Mouse (Mus musculus) stomach, embryonic 15.5 days (tissue): Measurements from ENCODE around the gene Tfb2m. TPM values are rescaled to one million over a fixed set of nuclear protein-coding genes. Genes with fewer than 3 reads are reported as not detected.

Source experiments
- ATAC-seq: fragments of 200-750 bp; cut with Nextera tagmentation; 2 replicates; pipeline ENCODE4 v1.8.0; 2017; ENCODE audit warnings: low read depth, moderate number of reproducible peaks, moderate TSS enrichment; ENCODE audit not compliant: insufficient read depth, low FRiP score
- H3K27ac ChIP-seq: fragments of 300-500 bp; sonication (generic); 2 replicates; pipeline ENCODE4 v1.5.1; 2015; ENCODE audit warnings: mild to moderate bottlenecking, inconsistent platforms
- H3K27me3 ChIP-seq: fragments of 300-500 bp; sonication (generic); replicated peaks from 2 replicates; pipeline ENCODE4 v1.6.1; 2015; ENCODE audit warnings: inconsistent platforms
- H3K36me3 ChIP-seq: fragments of 300-500 bp; sonication (generic); 2 replicates; pipeline ENCODE4 v1.6.1; 2015; ENCODE audit warnings: inconsistent platforms
- H3K4me1 ChIP-seq: fragments of 300-500 bp; sonication (generic); 2 replicates; pipeline ENCODE4 v1.6.1; 2015; ENCODE audit warnings: inconsistent platforms
- H3K4me2 ChIP-seq: fragments of 300-500 bp; sonication (generic); 2 replicates; pipeline ENCODE4 v1.6.1; 2015; ENCODE audit warnings: mild to moderate bottlenecking, inconsistent platforms
- H3K4me3 ChIP-seq: fragments of 300-500 bp; sonication (generic); replicated peaks from 2 replicates; pipeline ENCODE4 v1.5.1; 2015; ENCODE audit warnings: inconsistent platforms
- H3K9ac ChIP-seq: fragments of 300-500 bp; sonication (generic); 2 replicates; pipeline ENCODE4 v1.6.1; 2015; ENCODE audit warnings: inconsistent platforms
- H3K9me3 ChIP-seq: fragments of 300-500 bp; sonication (generic); 2 replicates; pipeline ENCODE4 v1.6.1; 2016; ENCODE audit warnings: inconsistent platforms
- WGBS: fragments of 180-500 bp; shearing (Covaris S2); methylation state at CpG from one replicate; pipeline ENCODE4 v1.1.7; 2015; 5-methylcytosine and 5-hydroxymethylcytosine counted together
- polyA plus RNA-seq: library from polyadenylated mRNA; unstranded; fragments of >200 nt; fragmentation: Nextera tagmentation; extraction: Ambion mirVana; gene quantifications from 2 replicates; pipeline ENCODE4 v1.2.1, GENCODE M21; 2015

The Tfb2m gene
- polyA plus RNA-seq, 1 experiment from 2014 or later, result 26.8 TPM

DNA sequence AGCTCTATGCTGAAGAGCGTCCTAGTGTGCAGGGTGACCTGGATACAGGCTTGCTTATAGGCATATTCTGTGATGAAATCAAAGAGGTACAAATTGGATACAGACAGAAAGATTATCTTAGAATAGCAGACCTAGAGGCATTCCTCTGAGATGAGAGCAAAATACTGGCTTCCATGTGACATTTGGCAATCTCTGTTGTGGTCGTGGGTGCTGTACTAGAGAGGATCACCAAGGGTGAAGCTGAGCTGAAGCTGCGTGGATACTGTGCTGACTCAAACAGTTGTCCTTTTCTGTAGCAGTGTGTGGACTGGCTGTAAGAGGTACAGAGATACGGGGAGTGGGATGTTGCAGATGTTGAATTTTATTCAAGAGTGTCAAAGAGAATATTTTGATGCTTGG lies 7.9 kb upstream of the Tfb2m start:
- Histone ChIP-seq H3K4me1 (0 out of 2 replicates have a peak, but pooled peaks cover 3% of the 10 kb centered on the region), H3K4me3 (no peak overlapping the region), H3K27ac (no peak overlapping the region), H3K9ac (no peak overlapping the region), H3K9me3 (no peaks in the 10 kb centered on the region), H3K4me2 (no peak overlapping the region), H3K27me3 (no peaks in the 10 kb centered on the region), H3K36me3 (no peaks in the 10 kb centered on the region)
- 84% methylated on average over 4 of the region's 4 CpGs for WGBS
- ATAC-seq, result no peak

DNA sequence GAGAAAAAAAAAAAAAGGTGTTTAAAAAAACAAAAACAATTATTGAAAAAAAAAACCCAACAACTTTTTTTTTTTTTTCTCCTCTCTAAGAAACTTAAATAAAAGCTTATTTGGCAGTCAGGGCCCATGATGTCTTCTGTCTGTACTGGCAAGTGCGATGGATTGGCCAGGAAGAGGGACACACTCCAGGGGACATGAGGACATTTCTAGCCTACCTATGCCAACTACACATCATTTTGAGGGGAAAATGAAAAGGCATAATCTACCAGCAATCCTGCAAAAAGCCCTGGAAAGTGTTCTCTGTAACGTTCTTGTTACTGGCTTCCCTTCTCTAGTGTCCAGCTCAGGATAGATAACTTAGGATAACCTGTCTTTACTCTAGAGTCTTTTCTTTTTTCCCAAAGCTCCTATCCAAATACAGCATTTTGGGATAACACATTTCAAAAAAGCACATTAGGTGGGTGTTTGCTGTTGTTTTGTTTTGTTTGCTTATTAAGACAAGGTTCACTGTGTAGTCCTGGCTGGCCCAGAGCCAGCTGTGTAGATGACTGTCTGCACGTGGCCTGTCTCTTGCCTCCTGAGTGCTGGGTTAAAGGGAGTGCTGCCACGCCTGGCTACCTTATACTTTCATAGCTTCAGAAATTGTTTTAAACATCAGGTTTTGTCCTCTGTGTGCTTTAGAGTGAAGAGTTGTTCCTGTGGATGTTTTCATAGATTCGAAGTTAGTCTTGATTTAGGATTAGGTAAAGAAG lies 7.3 kb upstream of the Tfb2m start:
- no peaks in the 10 kb centered on the region for H3K36me3 ChIP-seq
- H3K27me3 ChIP-seq, result no peaks in the 10 kb centered on the region
- H3K4me3 ChIP-seq, result no peak overlapping the region
- WGBS, result 62% methylated on average over 5 of the region's 5 CpGs
- H3K4me2 ChIP-seq, result no peak overlapping the region
- H3K9ac ChIP-seq, result no peak overlapping the region
- H3K9me3 ChIP-seq, result no peaks in the 10 kb centered on the region
- no peak overlapping the region for H3K27ac ChIP-seq
- peaks cover 5% of the 10 kb centered on the region for H3K4me1 ChIP-seq
- ATAC-seq, result no peak

DNA sequence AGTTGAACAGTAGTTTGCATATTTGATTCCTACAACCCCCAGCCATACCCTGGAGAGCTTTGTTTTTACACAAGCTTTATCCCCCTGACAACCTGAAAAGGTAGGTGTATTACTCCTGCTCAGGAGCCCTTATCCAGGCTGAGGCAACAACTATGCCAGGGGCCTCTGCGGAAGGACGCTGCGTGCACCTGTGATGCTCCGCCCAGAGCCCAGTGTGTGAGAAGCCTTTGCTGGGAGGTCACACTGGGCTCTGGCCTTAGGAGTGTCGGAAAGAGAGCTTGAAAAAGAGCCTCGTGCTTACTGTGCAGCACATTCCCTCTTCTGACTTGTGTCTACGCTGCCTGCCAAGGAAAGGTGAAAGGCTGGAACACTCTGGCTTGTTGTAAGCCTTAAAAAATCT lies 6.7 kb upstream of the Tfb2m start:
- H3K4me3 ChIP-seq, result no peak overlapping the region
- H3K36me3 ChIP-seq, result no peaks in the 10 kb centered on the region
- H3K27me3 ChIP-seq, result no peaks in the 10 kb centered on the region
- no peaks in the 10 kb centered on the region for H3K9me3 ChIP-seq
- 37% methylated on average over 7 of the region's 7 CpGs for WGBS
- peaks cover 11% of the 10 kb centered on the region for H3K4me1 ChIP-seq
- no peak overlapping the region for H3K9ac ChIP-seq
- 0 out of 2 replicates have a peak overlapping the region, but pooled peaks have one; percentile 16 for H3K27ac ChIP-seq
- H3K4me2 ChIP-seq, result no peak overlapping the region
- peak; percentile 50; the same call in 1 of the 2 replicates for ATAC-seq

DNA sequence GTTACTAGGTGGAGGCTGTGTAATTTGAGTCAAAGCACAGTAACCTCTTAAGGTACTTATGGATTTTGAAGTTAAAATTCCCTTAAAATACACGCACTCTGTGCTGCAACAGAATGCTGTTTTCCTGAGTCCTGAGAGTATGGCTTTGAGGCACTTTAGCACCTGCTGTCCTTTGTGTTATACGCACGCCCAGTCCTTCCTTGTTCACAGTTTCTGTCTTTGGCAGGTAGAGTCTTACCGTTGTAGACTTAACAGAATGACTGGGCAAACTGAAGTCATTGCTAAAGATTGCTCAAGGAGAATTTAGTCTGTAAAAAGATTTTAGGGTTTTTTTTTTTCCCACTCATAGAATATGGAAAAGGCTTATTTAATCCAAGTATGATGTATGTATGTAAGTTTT lies 5.9 kb upstream of the Tfb2m start:
- Histone ChIP-seq H3K27ac (no peak overlapping the region), H3K9ac (no peak overlapping the region), H3K36me3 (no peaks in the 10 kb centered on the region), H3K9me3 (no peaks in the 10 kb centered on the region), H3K27me3 (no peaks in the 10 kb centered on the region), H3K4me1 (peaks cover 16% of the 10 kb centered on the region), H3K4me2 (no peak overlapping the region), H3K4me3 (no peak overlapping the region)
- 67% methylated on average over 4 of the region's 4 CpGs for WGBS
- ATAC-seq, result no peak

DNA sequence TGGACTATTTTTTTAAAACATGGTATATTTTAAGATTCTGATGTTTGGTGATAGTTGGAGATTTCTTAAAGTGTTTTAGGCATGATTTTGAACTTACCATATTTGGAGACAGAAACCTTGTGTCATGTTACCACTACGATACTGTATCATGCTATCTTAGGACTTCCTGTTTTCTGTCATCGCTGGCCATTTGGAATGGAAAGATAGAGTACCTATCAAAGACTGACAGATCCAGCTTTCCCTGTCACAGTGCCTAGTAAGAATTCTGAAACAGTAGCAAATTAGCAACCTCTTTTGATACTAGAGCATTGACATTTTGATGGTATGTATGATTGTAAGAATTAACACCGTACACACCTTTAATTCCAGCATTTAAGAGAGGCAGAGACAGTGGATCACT lies 5.3 kb upstream of the Tfb2m start:
- H3K4me2 ChIP-seq, result no peak overlapping the region
- no peak overlapping the region for H3K4me3 ChIP-seq
- peaks cover 16% of the 10 kb centered on the region for H3K4me1 ChIP-seq
- no peaks in the 10 kb centered on the region for H3K9me3 ChIP-seq
- no peak overlapping the region for H3K27ac ChIP-seq
- no peak overlapping the region for H3K9ac ChIP-seq
- 76% methylated on average over 3 of the region's 3 CpGs for WGBS
- no peaks in the 10 kb centered on the region for H3K27me3 ChIP-seq
- ATAC-seq, result peak; percentile 45; the same call in 1 of the 2 replicates
- H3K36me3 ChIP-seq, result no peaks in the 10 kb centered on the region

DNA sequence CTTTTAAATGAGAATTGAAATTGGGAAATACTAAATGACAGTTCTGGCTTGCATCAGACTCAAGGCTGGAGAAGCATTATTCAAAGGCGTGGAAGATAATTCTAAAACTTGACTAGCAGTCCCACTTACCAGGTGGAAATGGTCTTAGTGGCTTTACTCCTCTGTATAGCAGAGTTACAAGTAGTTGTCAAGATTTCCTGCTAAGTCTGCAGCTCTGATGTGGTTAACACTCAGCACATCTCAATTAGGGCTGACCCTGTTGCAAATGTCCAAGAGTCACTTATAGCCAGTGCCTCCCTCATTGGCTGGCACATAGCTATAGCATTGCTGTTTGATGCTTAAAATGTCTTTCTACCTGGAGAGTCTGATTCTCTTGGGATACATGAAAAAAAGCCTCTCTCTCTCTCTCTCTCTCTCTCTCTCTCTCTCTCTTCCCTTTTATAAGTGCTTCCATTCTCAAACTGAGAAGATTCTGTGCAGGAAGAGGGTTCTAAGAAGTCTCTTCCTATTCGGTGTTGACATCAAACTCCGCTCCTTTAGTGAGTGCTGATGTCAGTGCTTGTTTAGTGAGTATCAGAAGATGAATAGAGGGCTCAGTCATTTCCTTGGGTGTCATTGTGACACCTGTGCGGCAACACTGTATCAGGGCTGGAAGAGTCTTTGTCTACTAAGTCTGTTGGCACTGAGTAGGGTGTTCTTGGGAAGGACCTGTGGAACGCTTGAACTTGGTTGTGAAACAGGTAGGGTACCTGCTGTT lies 3.1 kb upstream of the Tfb2m start:
- H3K4me2 ChIP-seq, result no peak overlapping the region
- WGBS, result 87% methylated on average over 5 of the region's 5 CpGs
- no peaks in the 10 kb centered on the region for H3K27me3 ChIP-seq
- no peaks in the 10 kb centered on the region for H3K36me3 ChIP-seq
- ATAC-seq, result no peak
- no peak overlapping the region for H3K4me3 ChIP-seq
- H3K9ac ChIP-seq, result no peak overlapping the region
- H3K9me3 ChIP-seq, result no peaks in the 10 kb centered on the region
- H3K27ac ChIP-seq, result no peak overlapping the region
- peaks cover 24% of the 10 kb centered on the region for H3K4me1 ChIP-seq

DNA sequence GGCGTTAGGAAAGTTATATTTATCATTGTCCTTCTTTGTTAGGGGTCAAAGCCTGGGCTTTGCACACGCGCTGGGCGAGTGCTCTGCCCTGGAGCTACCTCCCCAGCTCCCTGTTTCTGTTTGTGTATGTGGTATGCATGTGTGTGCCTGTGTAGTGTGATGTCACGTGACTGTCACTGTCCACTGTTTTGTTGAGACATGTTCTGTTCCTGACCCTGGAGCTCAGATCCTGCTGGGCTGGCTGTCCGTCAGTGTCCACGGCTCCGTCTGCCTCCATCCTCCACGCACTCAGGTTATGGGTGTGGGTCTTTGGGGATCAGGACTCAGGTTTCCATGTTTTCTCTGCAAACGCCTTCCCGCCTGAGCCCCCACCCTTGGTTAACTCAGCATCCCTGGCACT lies 2.2 kb upstream of the Tfb2m start:
- no peaks in the 10 kb centered on the region for H3K9me3 ChIP-seq
- H3K9ac ChIP-seq, result no peak overlapping the region
- ATAC-seq, result no peak
- H3K36me3 ChIP-seq, result no peaks in the 10 kb centered on the region
- no peaks in the 10 kb centered on the region for H3K27me3 ChIP-seq
- peak overlapping the region; percentile 55 for H3K4me2 ChIP-seq
- H3K27ac ChIP-seq, result no peak overlapping the region; the same call in 1 of the 2 replicates
- peaks cover 24% of the 10 kb centered on the region for H3K4me1 ChIP-seq
- H3K4me3 ChIP-seq, result no peak overlapping the region
- WGBS, result 58% methylated on average over 11 of the region's 11 CpGs

DNA sequence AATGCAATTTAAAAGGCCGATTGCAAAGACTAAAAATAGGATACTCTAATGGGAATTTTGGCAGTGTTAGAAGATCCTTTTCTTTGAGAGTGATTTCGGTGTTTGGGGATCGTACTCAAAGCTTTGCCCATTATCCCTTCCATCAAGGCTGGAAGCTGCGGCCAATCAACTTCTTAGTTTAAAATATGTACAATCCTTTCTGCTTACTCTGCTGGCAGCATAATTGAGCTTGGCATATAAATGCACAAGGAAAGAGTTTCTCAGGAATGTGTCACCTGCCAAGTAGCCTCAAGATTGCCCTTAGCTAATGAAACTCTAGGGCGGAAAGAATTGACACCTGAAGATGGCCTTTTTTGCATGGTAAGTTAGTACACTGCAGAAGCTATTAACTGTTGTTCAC lies 1.1 kb upstream of the Tfb2m start:
- Histone ChIP-seq H3K9ac (peak overlapping the region; percentile 86; the same call in 1 of the 2 replicates), H3K27me3 (no peaks in the 10 kb centered on the region), H3K9me3 (no peaks in the 10 kb centered on the region), H3K4me2 (peak overlapping the region; percentile 55), H3K4me3 (peak overlapping the region; percentile 85), H3K36me3 (no peaks in the 10 kb centered on the region), H3K27ac (no peak overlapping the region), H3K4me1 (peaks cover 20% of the 10 kb centered on the region)
- ATAC-seq, result no peak
- WGBS, result 10% methylated on average over 5 of the region's 5 CpGs

DNA sequence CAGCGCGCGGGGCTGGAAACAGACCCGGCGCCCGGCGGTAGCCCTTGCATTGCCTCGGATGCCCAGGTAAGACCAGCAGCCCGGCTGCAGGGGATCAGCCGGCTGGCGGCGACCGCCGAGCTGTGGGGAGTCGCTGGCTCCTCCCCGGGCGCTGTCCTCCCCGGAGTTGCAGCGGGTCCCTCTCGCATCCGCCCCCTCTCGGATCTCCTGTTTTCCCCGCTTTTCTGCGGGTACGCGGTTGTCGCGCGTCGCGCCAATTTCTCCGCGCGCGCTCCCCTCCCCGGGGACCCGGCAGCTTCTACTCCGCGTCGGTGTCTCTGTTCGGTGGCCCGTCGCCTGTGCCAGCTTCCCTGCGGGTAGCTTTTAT lies 467 bp upstream of the Tfb2m start:
- H3K9ac ChIP-seq, result peak overlapping the region; percentile 86
- H3K4me3 ChIP-seq, result peak overlapping the region; percentile 85
- ATAC-seq, result peak; percentile 80
- peak overlapping the region; percentile 95 for H3K27ac ChIP-seq
- 0% methylated on average over 40 of the region's 44 CpGs for WGBS
- H3K36me3 ChIP-seq, result no peaks in the 10 kb centered on the region
- H3K27me3 ChIP-seq, result no peaks in the 10 kb centered on the region
- peak overlapping the region; percentile 55 for H3K4me2 ChIP-seq
- H3K9me3 ChIP-seq, result no peaks in the 10 kb centered on the region
- peaks cover 20% of the 10 kb centered on the region for H3K4me1 ChIP-seq

DNA sequence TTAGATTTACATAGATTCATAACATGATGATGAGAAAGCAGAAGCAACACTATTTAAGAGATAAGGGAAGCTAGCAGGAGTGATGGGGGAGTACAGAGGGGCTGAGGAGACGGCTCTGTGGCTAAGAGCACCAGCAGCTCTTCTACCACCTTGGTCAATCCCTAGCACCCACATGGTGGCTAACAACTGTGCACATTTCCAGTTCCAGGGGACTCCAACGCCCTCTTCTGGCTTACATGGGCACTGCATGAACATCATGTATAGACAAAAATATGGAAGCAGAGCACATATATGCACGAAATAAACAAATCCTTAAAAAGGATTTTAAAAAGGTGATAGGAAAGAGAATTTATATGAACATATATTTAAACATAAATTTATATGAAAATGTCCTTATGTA lies 4.6 kb downstream of the Tfb2m start:
- Histone ChIP-seq H3K4me2 (no peak overlapping the region), H3K9ac (no peak overlapping the region), H3K27ac (no peak overlapping the region), H3K36me3 (no peaks in the 10 kb centered on the region; the same call in 1 of the 2 replicates), H3K9me3 (no peaks in the 10 kb centered on the region), H3K4me1 (0 out of 2 replicates have a peak, but pooled peaks cover 8% of the 10 kb centered on the region), H3K4me3 (no peak overlapping the region), H3K27me3 (no peaks in the 10 kb centered on the region)
- no peak for ATAC-seq
- WGBS, result 62% methylated on average over 3 of the region's 3 CpGs

DNA sequence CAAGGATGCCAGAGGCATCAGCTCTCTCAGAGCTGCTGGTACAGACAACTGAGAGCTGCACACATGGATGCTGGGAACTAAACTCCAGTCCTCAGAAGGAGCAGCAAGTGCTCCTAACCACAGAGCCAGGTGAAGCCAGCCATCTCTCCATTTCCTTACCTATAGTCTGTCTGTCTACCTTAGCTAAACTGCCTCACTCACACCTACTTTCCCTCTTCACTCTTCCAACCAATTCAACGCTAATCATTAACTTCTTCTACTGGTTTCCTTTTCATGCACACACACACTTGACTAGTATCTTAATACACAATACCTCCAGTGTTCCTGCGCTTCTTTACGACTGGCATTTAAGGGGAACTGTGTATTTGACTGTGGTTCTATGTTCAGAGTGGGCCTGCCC lies 6.2 kb downstream of the Tfb2m start:
- Histone ChIP-seq H3K9ac (no peak overlapping the region), H3K4me1 (0 out of 2 replicates have a peak, but pooled peaks cover 5% of the 10 kb centered on the region), H3K27ac (no peak overlapping the region), H3K4me3 (no peak overlapping the region), H3K27me3 (no peaks in the 10 kb centered on the region), H3K4me2 (no peak overlapping the region), H3K9me3 (no peaks in the 10 kb centered on the region), H3K36me3 (no peaks in the 10 kb centered on the region; the same call in 1 of the 2 replicates)
- WGBS, result 79% methylated on average over 3 of the region's 3 CpGs
- no peak for ATAC-seq

DNA sequence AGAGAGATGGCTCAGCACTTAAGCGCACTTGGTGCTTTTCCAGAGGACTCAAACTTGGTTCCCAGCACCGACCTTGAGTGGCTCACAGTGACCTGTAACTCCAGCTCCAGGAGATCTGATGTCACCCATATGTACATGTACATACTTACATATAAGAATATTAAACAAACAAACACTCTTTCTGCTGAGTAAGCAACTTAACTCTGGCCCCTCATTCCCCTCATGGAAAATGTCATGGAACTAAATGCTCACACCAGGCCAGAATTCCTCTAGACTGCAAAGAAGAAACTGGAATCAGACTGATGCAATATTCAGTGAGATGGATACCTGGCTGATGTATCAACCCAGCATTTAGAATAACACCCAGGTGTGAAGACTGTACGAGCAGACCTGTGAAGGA lies 7.0 kb downstream of the Tfb2m start:
- H3K9ac ChIP-seq, result no peak overlapping the region
- no peaks in the 10 kb centered on the region for H3K9me3 ChIP-seq
- WGBS, result 88% methylated on average over 3 of the region's 3 CpGs
- no peak overlapping the region for H3K4me2 ChIP-seq
- no peak overlapping the region for H3K27ac ChIP-seq
- no peaks in the 10 kb centered on the region for H3K27me3 ChIP-seq
- no peak overlapping the region for H3K4me3 ChIP-seq
- H3K36me3 ChIP-seq, result no peaks in the 10 kb centered on the region; the same call in 1 of the 2 replicates
- H3K4me1 ChIP-seq, result no peaks in the 10 kb centered on the region
- ATAC-seq, result no peak
